ENCODE assay signal across 17 mouse cellular contexts in genomic region chr9:9104761-9105160, GRCm38 (mm10).
DNase-seq lines count a peak whose midpoint lies in the region; ATAC-seq lines count a peak whose summit lies in the region.
"Had no signal": no experiment of that assay in that cellular context is flagged by ENCODE, and none has a peak within 500 bp of the region (broad histone marks: within the 10 kb centered on the region; RNA-seq: fewer than 3 reads in every experiment).

No protein-coding gene starts in this region.

- peak; percentile 79; the same call in 1 of the 2 replicates for ATAC-seq in kidney, embryonic 16.5 days (ENCODE audit: low FRiP score, low TSS enrichment)
- ATAC-seq in midbrain, embryonic 15.5 days (replicated peaks) = no peak
- ATAC-seq: forebrain, embryonic 15.5 days had no signal

- no peak overlapping the region for H3K9ac ChIP-seq in kidney, embryonic 16.5 days (replicated peaks; ENCODE audit: low read length)
- no peak overlapping the region for H3K9ac ChIP-seq in midbrain, embryonic 15.5 days
- H3K9ac ChIP-seq: forebrain, embryonic 15.5 days; limb, embryonic 12.5 days; neural tube, embryonic 15.5 days had no signal

- H3K9me3 ChIP-seq in kidney, embryonic 16.5 days (ENCODE audit: low read length) = no peaks in the 10 kb centered on the region
- no peaks in the 10 kb centered on the region for H3K9me3 ChIP-seq in midbrain, embryonic 15.5 days
- H3K9me3 ChIP-seq: forebrain, embryonic 15.5 days; heart, embryonic 10.5 days; limb, embryonic 12.5 days; neural tube, embryonic 15.5 days had no signal

- no peaks in the 10 kb centered on the region for H3K36me3 ChIP-seq in kidney, embryonic 16.5 days (ENCODE audit: insufficient read depth, low read length)
- H3K36me3 ChIP-seq in midbrain, embryonic 15.5 days (replicated peaks) = no peaks in the 10 kb centered on the region
- H3K36me3 ChIP-seq: forebrain, embryonic 15.5 days; heart, embryonic 10.5 days; limb, embryonic 12.5 days; neural tube, embryonic 15.5 days had no signal

- no peaks in the 10 kb centered on the region for H3K27me3 ChIP-seq in kidney, embryonic 16.5 days (ENCODE audit: insufficient read depth, low read length)
- no peaks in the 10 kb centered on the region for H3K27me3 ChIP-seq in midbrain, embryonic 15.5 days (replicated peaks)
- H3K27me3 ChIP-seq: forebrain, embryonic 15.5 days; limb, embryonic 12.5 days; neural tube, embryonic 15.5 days had no signal

- no peaks in the 10 kb centered on the region for H3K4me1 ChIP-seq in kidney, embryonic 16.5 days (ENCODE audit: insufficient read depth, low read length)
- no peaks in the 10 kb centered on the region for H3K4me1 ChIP-seq in midbrain, embryonic 15.5 days
- H3K4me1 ChIP-seq: forebrain, embryonic 15.5 days; heart, embryonic 10.5 days; neural tube, embryonic 15.5 days had no signal

- H3K27ac ChIP-seq in kidney, embryonic 16.5 days (ENCODE audit: low read length) = no peak overlapping the region
- H3K27ac ChIP-seq in midbrain, embryonic 15.5 days = no peak overlapping the region
- H3K27ac ChIP-seq: forebrain, embryonic 15.5 days; heart, embryonic 10.5 days; limb, embryonic 12.5 days; neural tube, embryonic 15.5 days had no signal

- 29% methylated on average over 3 of the region's 3 CpGs for WGBS in kidney, embryonic 16.5 days
- WGBS in midbrain, embryonic 15.5 days = 87% methylated on average over 3 of the region's 3 CpGs

- DNase-seq in adrenal gland, postnatal 14 days = peak; percentile 14
- DNase-seq in adrenal gland, postnatal 4 days (ENCODE audit: low spot score in 2 of 2) = no peak
- DNase-seq in kidney, postnatal 14 days = no peak
- peak; percentile 11 for DNase-seq in right cerebral cortex, postnatal 25 days
- no peak for DNase-seq in right cerebral cortex, postnatal 14 days
- peak; percentile 32 for DNase-seq in telencephalon, adult 2 months (ENCODE audit: low read depth, low spot score)
- DNase-seq: cerebellum, adult 2 months; gastrocnemius, postnatal 25 days; heart, postnatal 4 days; kidney, postnatal 25 days had no signal

- H3K4me2 ChIP-seq in kidney, embryonic 16.5 days (replicated peaks; ENCODE audit: low read depth, low read length) = no peak overlapping the region
- no peak overlapping the region for H3K4me2 ChIP-seq in midbrain, embryonic 15.5 days
- H3K4me2 ChIP-seq: forebrain, embryonic 15.5 days; limb, embryonic 12.5 days; neural tube, embryonic 15.5 days had no signal

- H3K4me3 ChIP-seq in kidney, embryonic 16.5 days (ENCODE audit: low read length) = no peak overlapping the region
- H3K4me3 ChIP-seq in midbrain, embryonic 15.5 days = no peak overlapping the region
- H3K4me3 ChIP-seq: erythroblast, embryonic 14.5 days; forebrain, embryonic 15.5 days; heart, embryonic 10.5 days; limb, embryonic 12.5 days; neural tube, embryonic 15.5 days had no signal

Comparison
In these comparisons a context has a peak if more than half of its experiments do, and no peak if none do; other contexts are left out.
1. DNase-seq: peak in adrenal gland, postnatal 14 days (single experiment), right cerebral cortex, postnatal 25 days (single experiment) and telencephalon, adult 2 months (single experiment); none in adrenal gland, postnatal 4 days (0 of 2), kidney, postnatal 14 days (single experiment) and right cerebral cortex, postnatal 14 days (single experiment).